Mouse (Mus musculus): Measurements from ENCODE around the gene Arhgap23. TPM values are rescaled to one million over a fixed set of nuclear protein-coding genes. Genes with fewer than 3 reads are reported as not detected.

Gene Arhgap23
- polyA plus RNA-seq, 1 experiment: 77.2 TPM

GRCm38 (mm10) chr11:97462538-97462937 lies 47.2 kb downstream of the Arhgap23 start:
- no peak overlapping the region for H3K27ac ChIP-seq (ENCODE audit: insufficient read depth, low read length)
- H3K27me3 ChIP-seq (ENCODE audit: control insufficient read depth, insufficient read depth, low read length): no peaks in the 10 kb centered on the region
- peaks cover 16% of the 10 kb centered on the region for H3K4me1 ChIP-seq (ENCODE audit: control insufficient read depth, insufficient read depth, low read length)
- H3K4me3 ChIP-seq (replicated peaks; ENCODE audit: insufficient read depth, low read depth, low read length): no peak overlapping the region
- no peak for TF ChIP-seq CTCF (IDR thresholded peaks at IDR 0.05; ENCODE audit: borderline replicate concordance, insufficient read depth, low read depth, low read length)
- no peak for TF ChIP-seq POLR2A (IDR thresholded peaks at IDR 0.05; ENCODE audit: borderline replicate concordance, insufficient read depth, low read length)
- DNase-seq: no peak
- 88% methylated on average over 6 of the region's 6 CpGs for WGBS

- TF ChIP-seq CTCF (IDR thresholded peaks at IDR 0.05; ENCODE audit: borderline replicate concordance, insufficient read depth, low read depth, low read length) (no peak), POLR2A (IDR thresholded peaks at IDR 0.05; ENCODE audit: borderline replicate concordance, insufficient read depth, low read length) (no peak)
- 71% methylated on average over 33 of the region's 33 CpGs for WGBS
- H3K4me1 ChIP-seq (ENCODE audit: control insufficient read depth, insufficient read depth, low read length): peaks cover 20% of the 10 kb centered on the region
- H3K27me3 ChIP-seq (ENCODE audit: control insufficient read depth, insufficient read depth, low read length): no peaks in the 10 kb centered on the region
- no peak overlapping the region for H3K27ac ChIP-seq (ENCODE audit: insufficient read depth, low read length)
- no peak for DNase-seq
- H3K4me3 ChIP-seq (replicated peaks; ENCODE audit: insufficient read depth, low read depth, low read length): no peak overlapping the region
Observed at GRCm38 (mm10) chr11:97463166-97463565, 47.8 kb downstream of the Arhgap23 start.

GRCm38 (mm10) chr11:97463991-97464390 lies 48.7 kb downstream of the Arhgap23 start:
- H3K4me1 ChIP-seq (ENCODE audit: control insufficient read depth, insufficient read depth, low read length): peaks cover 28% of the 10 kb centered on the region
- no peak overlapping the region for H3K4me3 ChIP-seq (replicated peaks; ENCODE audit: insufficient read depth, low read depth, low read length)
- no peaks in the 10 kb centered on the region for H3K27me3 ChIP-seq (ENCODE audit: control insufficient read depth, insufficient read depth, low read length)
- no peak overlapping the region for H3K27ac ChIP-seq (ENCODE audit: insufficient read depth, low read length)
- WGBS: 78% methylated on average over 4 of the region's 4 CpGs
- TF ChIP-seq CTCF (IDR thresholded peaks at IDR 0.05; ENCODE audit: borderline replicate concordance, insufficient read depth, low read depth, low read length) (no peak), POLR2A (IDR thresholded peaks at IDR 0.05; ENCODE audit: borderline replicate concordance, insufficient read depth, low read length) (no peak)
- DNase-seq: no peak

- 20% methylated on average over 12 of the region's 12 CpGs for WGBS
- DNase-seq: peak in 1 of 2 experiments; percentile 51
- Histone ChIP-seq H3K4me3 (replicated peaks; ENCODE audit: insufficient read depth, low read depth, low read length) (no peak overlapping the region), H3K27me3 (ENCODE audit: control insufficient read depth, insufficient read depth, low read length) (no peaks in the 10 kb centered on the region), H3K27ac (ENCODE audit: insufficient read depth, low read length) (peak overlapping the region; percentile 52), H3K4me1 (ENCODE audit: control insufficient read depth, insufficient read depth, low read length) (peaks cover 32% of the 10 kb centered on the region)
- no peak for TF ChIP-seq POLR2A (IDR thresholded peaks at IDR 0.05; ENCODE audit: borderline replicate concordance, insufficient read depth, low read length)
- TF ChIP-seq CTCF (IDR thresholded peaks at IDR 0.05; ENCODE audit: borderline replicate concordance, insufficient read depth, low read depth, low read length): no peak
Observed at GRCm38 (mm10) chr11:97465957-97466356, 50.6 kb downstream of the Arhgap23 start.

- TF ChIP-seq CTCF (IDR thresholded peaks at IDR 0.05; ENCODE audit: borderline replicate concordance, insufficient read depth, low read depth, low read length) (0 out of 2 replicates have a peak, but pooled peaks have one; percentile 6), POLR2A (IDR thresholded peaks at IDR 0.05; ENCODE audit: borderline replicate concordance, insufficient read depth, low read length) (no peak)
- peaks cover 32% of the 10 kb centered on the region for H3K4me1 ChIP-seq (ENCODE audit: control insufficient read depth, insufficient read depth, low read length)
- no peaks in the 10 kb centered on the region for H3K27me3 ChIP-seq (ENCODE audit: control insufficient read depth, insufficient read depth, low read length)
- peak; percentile 92 to 97 for DNase-seq
- H3K27ac ChIP-seq (ENCODE audit: insufficient read depth, low read length): peak overlapping the region; percentile 79
- H3K4me3 ChIP-seq (replicated peaks; ENCODE audit: insufficient read depth, low read depth, low read length): no peak overlapping the region
- 4% methylated on average over 10 of the region's 10 CpGs for WGBS
Observed at GRCm38 (mm10) chr11:97466444-97467160, 51.3 kb downstream of the Arhgap23 start.

GRCm38 (mm10) chr11:97468639-97469287 lies 53.4 kb downstream of the Arhgap23 start:
- peaks cover 32% of the 10 kb centered on the region for H3K4me1 ChIP-seq (ENCODE audit: control insufficient read depth, insufficient read depth, low read length)
- H3K27ac ChIP-seq (ENCODE audit: insufficient read depth, low read length): no peak overlapping the region
- TF ChIP-seq POLR2A (IDR thresholded peaks at IDR 0.05; ENCODE audit: borderline replicate concordance, insufficient read depth, low read length): no peak
- TF ChIP-seq CTCF (IDR thresholded peaks at IDR 0.05; ENCODE audit: borderline replicate concordance, insufficient read depth, low read depth, low read length): peak; percentile 99
- no peaks in the 10 kb centered on the region for H3K27me3 ChIP-seq (ENCODE audit: control insufficient read depth, insufficient read depth, low read length)
- no peak overlapping the region for H3K4me3 ChIP-seq (replicated peaks; ENCODE audit: insufficient read depth, low read depth, low read length)
- DNase-seq: peak; percentile 83 to 88
- 49% methylated on average over 14 of the region's 14 CpGs for WGBS

GRCm38 (mm10) chr11:97469828-97470227 lies 54.5 kb downstream of the Arhgap23 start:
- WGBS: 69% methylated on average over 7 of the region's 7 CpGs
- Histone ChIP-seq H3K4me3 (replicated peaks; ENCODE audit: insufficient read depth, low read depth, low read length) (no peak overlapping the region), H3K4me1 (ENCODE audit: control insufficient read depth, insufficient read depth, low read length) (peaks cover 32% of the 10 kb centered on the region), H3K27ac (ENCODE audit: insufficient read depth, low read length) (no peak overlapping the region), H3K27me3 (ENCODE audit: control insufficient read depth, insufficient read depth, low read length) (no peaks in the 10 kb centered on the region)
- DNase-seq: no peak
- TF ChIP-seq POLR2A (IDR thresholded peaks at IDR 0.05; ENCODE audit: borderline replicate concordance, insufficient read depth, low read length) (no peak), CTCF (IDR thresholded peaks at IDR 0.05; ENCODE audit: borderline replicate concordance, insufficient read depth, low read depth, low read length) (no peak)

GRCm38 (mm10) chr11:97471276-97471675 lies 55.9 kb downstream of the Arhgap23 start:
- peaks cover 30% of the 10 kb centered on the region for H3K4me1 ChIP-seq (ENCODE audit: control insufficient read depth, insufficient read depth, low read length)
- WGBS: 75% methylated on average over 6 of the region's 6 CpGs
- H3K4me3 ChIP-seq (replicated peaks; ENCODE audit: insufficient read depth, low read depth, low read length): no peak overlapping the region

More at GRCm38 (mm10) chr11:97471276-97471675, 55.9 kb downstream of the Arhgap23 start:
- no peak for TF ChIP-seq POLR2A (IDR thresholded peaks at IDR 0.05; ENCODE audit: borderline replicate concordance, insufficient read depth, low read length)
- no peak for TF ChIP-seq CTCF (IDR thresholded peaks at IDR 0.05; ENCODE audit: borderline replicate concordance, insufficient read depth, low read depth, low read length)
- no peak for DNase-seq
- H3K27ac ChIP-seq (ENCODE audit: insufficient read depth, low read length): no peak overlapping the region
- no peaks in the 10 kb centered on the region for H3K27me3 ChIP-seq (ENCODE audit: control insufficient read depth, insufficient read depth, low read length)

All from cerebellum, adult 2 months (tissue).